Mouse (Mus musculus) kidney, postnatal 25 days (tissue): Measurements from ENCODE around the gene Hrh3.
A peak's percentile ranks its signal among the peaks of the same experiment; 100 is the strongest.

Experiments
- DNase-seq, 2 experiments: peaks; one replicate each; pipeline ENCODE4 v3.0.0; 2021; ENCODE audit warnings: mixed read lengths in 2 of 2

The Hrh3 gene

GRCm38 (mm10) chr2:180103978-180104658, at the start of gene Hrh3:
Gene Hrh3, minus strand, starts transcription at chr2:180104488.
- peak; percentile 81 to 91 for DNase-seq

DNA sequence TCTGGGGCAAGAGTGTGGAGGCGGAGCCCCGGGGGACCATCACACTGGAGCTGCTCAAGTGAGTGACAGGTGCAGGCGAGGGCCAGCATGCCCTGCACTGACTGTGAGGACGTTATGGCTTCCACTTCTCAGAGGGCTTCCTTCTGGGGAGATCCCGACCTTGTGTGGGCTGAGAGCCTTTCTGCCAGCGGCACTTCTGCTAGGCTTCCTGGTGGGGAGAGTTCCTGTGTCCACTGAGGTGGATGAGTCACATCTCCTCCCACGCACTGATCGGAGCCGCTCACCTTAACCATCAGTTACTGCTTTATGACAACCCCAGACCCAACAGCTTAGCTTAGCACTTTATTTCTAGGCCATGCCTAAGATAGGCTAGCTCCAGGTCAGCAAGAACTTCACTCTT, 44.3 kb upstream of the Hrh3 start:
- no peak for DNase-seq

DNA sequence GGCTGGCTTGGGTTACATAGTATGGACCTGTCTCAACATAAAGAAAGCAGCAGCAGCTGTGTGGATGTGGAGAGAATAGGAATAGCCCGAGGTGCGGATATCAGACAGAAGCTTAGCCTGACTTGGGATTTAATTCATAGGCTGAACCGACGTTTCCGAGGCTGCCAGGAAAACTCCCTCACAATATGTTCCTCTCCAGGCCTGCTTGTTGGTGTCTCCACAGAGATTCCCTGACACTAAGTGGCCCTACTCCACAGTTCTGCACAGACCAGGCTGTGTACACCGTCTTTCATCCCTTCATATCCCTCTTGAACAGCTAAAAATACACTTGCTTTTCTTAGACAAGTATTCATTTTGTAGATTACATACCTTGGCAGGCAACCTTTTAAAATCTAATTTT, 43.1 kb upstream of the Hrh3 start:
- no peak for DNase-seq

DNA sequence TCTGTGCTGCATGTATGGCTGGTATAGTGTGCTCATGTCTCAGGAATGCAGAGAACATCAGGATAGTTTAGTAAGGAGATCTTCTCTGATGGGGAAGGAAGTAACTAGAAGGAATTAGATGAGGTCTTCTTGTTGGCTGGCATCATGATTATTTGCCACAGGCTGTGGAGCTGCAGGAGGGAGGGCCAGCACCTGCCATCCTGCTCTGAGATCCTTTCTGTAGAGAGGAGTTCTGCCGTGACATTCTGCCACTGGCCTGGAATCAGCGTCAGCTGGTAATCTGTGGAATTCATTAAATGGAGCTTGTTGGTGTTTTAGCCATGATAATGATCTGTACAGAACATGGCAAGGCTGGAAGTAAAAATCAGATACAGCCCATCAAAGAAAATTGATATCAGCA, 41.8 kb upstream of the Hrh3 start:
- DNase-seq: no peak

DNA sequence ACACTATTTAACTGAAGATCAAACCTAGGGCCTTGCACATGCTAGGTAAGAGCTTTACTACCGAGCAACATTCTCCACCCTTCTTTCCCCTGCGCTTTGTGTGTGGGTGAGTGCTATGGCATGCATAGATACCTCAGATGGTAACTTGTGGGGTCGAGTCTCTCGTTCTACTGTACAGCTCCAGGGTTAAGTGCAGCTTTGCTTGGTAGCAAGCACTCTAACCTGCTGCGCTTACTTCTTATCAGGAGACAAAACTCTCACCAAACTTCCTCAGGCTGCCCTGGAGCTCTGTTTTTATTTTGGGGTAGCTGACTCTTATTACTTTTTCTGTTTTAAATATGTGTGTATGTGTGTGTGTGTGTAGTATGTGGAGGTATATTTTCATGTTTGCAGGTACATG, 31.1 kb upstream of the Hrh3 start:
- DNase-seq: no peak

DNA sequence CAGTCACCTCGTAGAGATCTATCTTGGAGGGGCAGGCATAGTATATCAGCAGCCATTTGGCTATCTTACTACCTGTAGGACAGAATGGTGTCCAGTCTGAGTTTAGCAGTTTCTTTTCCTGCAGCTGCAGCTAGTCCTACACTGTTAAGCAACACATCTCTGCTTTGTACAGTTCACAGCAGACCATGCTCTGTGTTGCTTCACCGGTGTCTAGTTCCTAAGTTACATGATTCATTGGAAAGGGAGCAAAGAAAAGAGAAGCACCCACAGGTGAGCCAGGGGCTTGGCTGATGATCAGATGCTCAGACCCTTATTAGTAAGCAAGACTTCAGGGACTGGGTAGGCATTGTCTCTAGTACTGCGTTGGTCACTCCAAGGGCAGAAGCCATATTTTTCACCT, 29.6 kb upstream of the Hrh3 start:
- no peak for DNase-seq

GRCm38 (mm10) chr2:180133231-180133630, 28.9 kb upstream of the Hrh3 start:
- no peak for DNase-seq

GRCm38 (mm10) chr2:180127675-180128074, 23.4 kb upstream of the Hrh3 start:
- DNase-seq: no peak

GRCm38 (mm10) chr2:180126195-180126594, 21.9 kb upstream of the Hrh3 start:
- peak in 1 of 2 experiments; percentile 53 for DNase-seq

- no peak for DNase-seq
Observed at GRCm38 (mm10) chr2:180124192-180124591, 19.9 kb upstream of the Hrh3 start.

DNA sequence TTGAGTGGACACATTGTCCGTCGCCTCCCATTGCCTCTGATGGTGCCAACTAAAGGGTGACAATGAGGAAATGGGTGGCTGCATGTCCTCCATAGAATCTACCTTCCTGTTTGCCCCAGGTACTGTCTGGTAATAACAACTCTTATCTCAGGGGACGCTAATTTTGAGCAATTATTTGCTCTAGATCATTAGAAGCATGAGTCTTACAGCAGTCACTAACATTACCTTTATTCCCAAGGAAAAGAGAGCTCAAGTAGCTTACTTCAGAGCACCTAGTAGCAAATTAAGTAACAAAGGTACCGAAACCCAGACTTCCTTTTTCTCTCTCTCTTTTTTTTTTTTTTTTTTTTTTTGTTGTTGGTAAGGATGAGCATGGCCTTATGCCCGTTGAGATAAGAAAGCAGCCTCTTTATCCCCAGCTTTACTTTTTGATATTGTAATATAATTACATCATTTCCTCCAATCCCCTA, 16.0 kb upstream of the Hrh3 start:
- DNase-seq: no peak

DNA sequence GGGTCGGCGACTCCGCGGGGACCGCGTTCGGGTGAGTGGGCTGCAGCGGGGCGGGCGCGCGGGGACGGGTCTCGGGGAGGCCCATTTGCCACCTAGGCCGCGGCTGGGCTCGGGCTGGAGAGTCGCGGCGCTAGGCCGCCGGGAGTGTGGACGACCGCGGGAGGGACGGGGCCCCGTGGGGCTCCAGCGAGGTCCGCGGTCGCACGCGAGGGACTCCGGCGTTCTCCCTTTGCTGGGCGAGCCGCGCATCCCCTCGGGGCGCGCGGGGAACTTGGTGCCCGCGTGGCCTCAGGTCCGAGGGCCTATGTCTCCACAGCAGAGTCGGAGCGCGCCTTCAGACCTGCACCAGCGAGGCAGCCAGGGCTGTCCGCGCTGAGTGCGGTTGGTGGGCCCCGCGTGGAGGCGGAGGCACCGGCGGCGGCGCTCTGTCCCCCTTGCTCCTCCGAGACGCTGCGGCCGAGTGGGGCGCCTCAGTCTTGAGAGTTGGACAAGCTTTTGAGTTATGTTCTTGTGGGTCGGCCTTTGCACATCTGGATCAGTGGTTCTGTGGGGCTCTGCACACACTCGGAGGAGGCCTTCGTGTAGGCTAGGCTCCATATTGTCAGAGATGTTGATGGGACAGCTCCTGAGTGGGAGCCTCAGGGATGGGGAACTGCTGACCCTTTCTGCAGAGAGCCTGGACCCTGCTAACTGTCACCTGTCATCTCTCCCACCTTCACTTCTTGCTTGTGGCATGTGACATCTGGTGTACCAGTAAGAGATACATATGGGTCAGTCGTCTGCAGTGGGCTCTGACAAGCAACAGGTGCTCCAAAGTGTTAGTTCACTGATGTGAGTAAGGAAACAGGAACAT, 15.4 kb upstream of the Hrh3 start:
- peak; percentile 38 to 45 for DNase-seq

- peak; percentile 99 to 100 for DNase-seq
Observed at GRCm38 (mm10) chr2:180118661-180119438, 14.6 kb upstream of the Hrh3 start, which contains the start of gene Osbpl2. Gene Osbpl2, plus strand, starts transcription at chr2:180119306.

- DNase-seq: peak in 1 of 2 experiments; percentile 53
Observed at GRCm38 (mm10) chr2:180117485-180118194, 13.4 kb upstream of the Hrh3 start.

- DNase-seq: peak in 1 of 2 experiments; percentile 15
Observed at GRCm38 (mm10) chr2:180116741-180117484, 12.6 kb upstream of the Hrh3 start.

- DNase-seq: peak in 1 of 2 experiments; percentile 40
Observed at GRCm38 (mm10) chr2:180116081-180116493, 11.8 kb upstream of the Hrh3 start.

- peak; percentile 68 to 69 for DNase-seq
Observed at GRCm38 (mm10) chr2:180115279-180115678, 11.0 kb upstream of the Hrh3 start.

GRCm38 (mm10) chr2:180113909-180114890, 9.9 kb upstream of the Hrh3 start:
- DNase-seq: peak in 1 of 2 experiments; percentile 65

DNA sequence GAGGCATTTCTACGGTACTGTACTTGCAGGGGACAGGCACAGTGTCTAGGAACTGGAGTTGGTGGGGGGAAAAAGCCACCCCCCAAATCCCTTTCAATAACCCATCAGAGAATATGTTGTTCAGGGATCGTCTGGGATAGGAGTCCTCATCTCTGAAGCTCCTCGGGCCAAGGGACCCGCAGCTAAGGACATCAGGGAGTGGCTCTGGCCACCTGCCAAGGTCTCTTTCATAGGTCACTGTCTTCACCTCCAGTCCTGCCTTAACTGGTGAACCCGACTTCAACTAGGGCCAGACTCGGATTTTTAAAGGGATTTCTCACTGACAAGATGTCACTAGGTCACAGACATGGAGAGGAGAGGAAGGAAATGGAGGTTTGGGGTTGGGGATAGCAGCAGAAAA, 4.0 kb upstream of the Hrh3 start:
- DNase-seq: peak; percentile 29 to 57

GRCm38 (mm10) chr2:180107081-180107480, 2.8 kb upstream of the Hrh3 start:
- peak in 1 of 2 experiments; percentile 14 for DNase-seq
